Mouse (Mus musculus) T-cell, adult 2 months (primary cell): Measurements from ENCODE around the gene Carmil1.
A peak's percentile ranks its signal among the peaks of the same experiment; 100 is the strongest.

Experiments
- DNase-seq: peaks from one replicate; pipeline ENCODE4 v3.0.0; 2022; ENCODE audit warnings: low spot score

The Carmil1 gene

GRCm38 (mm10) chr13:24280439-24281431, at the start of gene Carmil1:
Gene Carmil1, minus strand, starts transcription at chr13:24280795.
- DNase-seq, result peak; percentile 32

- no peak for DNase-seq
Observed at GRCm38 (mm10) chr13:24330128-24330527, 49.5 kb upstream of the Carmil1 start.

- DNase-seq, result no peak
Observed at GRCm38 (mm10) chr13:24328036-24328817, 47.6 kb upstream of the Carmil1 start.

GRCm38 (mm10) chr13:24327201-24327600, 46.6 kb upstream of the Carmil1 start, which contains the start of gene Cmah:
Gene Cmah, plus strand, starts transcription at chr13:24327404.
- no peak for DNase-seq

- no peak for DNase-seq
Observed at GRCm38 (mm10) chr13:24321313-24321712, 40.7 kb upstream of the Carmil1 start.

- DNase-seq, result no peak
Observed at GRCm38 (mm10) chr13:24318618-24319017, 38.0 kb upstream of the Carmil1 start.

- DNase-seq, result no peak
Observed at GRCm38 (mm10) chr13:24316563-24316962, 36.0 kb upstream of the Carmil1 start.

GRCm38 (mm10) chr13:24311011-24311940, 30.7 kb upstream of the Carmil1 start:
- no peak for DNase-seq

GRCm38 (mm10) chr13:24306248-24306647, 25.7 kb upstream of the Carmil1 start:
- no peak for DNase-seq

GRCm38 (mm10) chr13:24305486-24305885, 24.9 kb upstream of the Carmil1 start:
- DNase-seq, result no peak

- DNase-seq, result peak; percentile 26
Observed at GRCm38 (mm10) chr13:24297252-24297651, 16.7 kb upstream of the Carmil1 start.

GRCm38 (mm10) chr13:24287381-24287780, 6.8 kb upstream of the Carmil1 start:
- no peak for DNase-seq

- DNase-seq, result no peak
Observed at GRCm38 (mm10) chr13:24279762-24280438, 695 bp downstream of the Carmil1 start.

- no peak for DNase-seq
Observed at GRCm38 (mm10) chr13:24279407-24279761, 1.2 kb downstream of the Carmil1 start.

GRCm38 (mm10) chr13:24272740-24273377, 7.7 kb downstream of the Carmil1 start:
- DNase-seq, result no peak

- DNase-seq, result no peak
Observed at GRCm38 (mm10) chr13:24269100-24269465, 11.5 kb downstream of the Carmil1 start.

GRCm38 (mm10) chr13:24268355-24269099, 12.1 kb downstream of the Carmil1 start:
- no peak for DNase-seq

- no peak for DNase-seq
Observed at GRCm38 (mm10) chr13:24264760-24265159, 15.8 kb downstream of the Carmil1 start.

GRCm38 (mm10) chr13:24263560-24263959, 17.0 kb downstream of the Carmil1 start:
- no peak for DNase-seq
